Mouse (Mus musculus) lung, postnatal 10 days (tissue): ENCODE measurements around the gene Filip1l.
"Not testable (repeated sequence)": the region's sequence is repeated elsewhere in the genome, so short reads cannot be mapped to it uniquely, and the experiment has no call there.

ENCODE experiments used
- DNase-seq: peaks from one replicate; pipeline ENCODE4 v3.0.0; 2021

Filip1l gene

DNA sequence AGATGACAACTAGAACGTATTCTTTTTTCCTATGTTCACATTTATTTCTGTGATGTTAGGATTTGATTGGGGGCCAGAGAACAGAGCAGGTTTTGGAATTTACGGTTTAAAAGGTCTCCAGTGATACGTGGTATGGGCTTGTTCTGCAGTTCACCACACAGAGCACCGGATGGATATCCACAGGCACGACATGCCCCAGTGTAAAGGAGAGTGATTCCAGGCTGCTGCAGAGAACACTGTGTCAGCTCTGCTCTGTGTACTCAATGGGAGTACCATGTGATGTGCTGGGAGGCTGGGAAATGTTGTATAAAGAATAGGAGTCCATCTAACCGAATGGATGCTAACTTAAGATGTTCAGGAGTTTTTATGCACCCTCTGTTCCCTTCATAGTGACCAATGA is 1.0 kb downstream of the Filip1l start:
- DNase-seq: no peak

DNA sequence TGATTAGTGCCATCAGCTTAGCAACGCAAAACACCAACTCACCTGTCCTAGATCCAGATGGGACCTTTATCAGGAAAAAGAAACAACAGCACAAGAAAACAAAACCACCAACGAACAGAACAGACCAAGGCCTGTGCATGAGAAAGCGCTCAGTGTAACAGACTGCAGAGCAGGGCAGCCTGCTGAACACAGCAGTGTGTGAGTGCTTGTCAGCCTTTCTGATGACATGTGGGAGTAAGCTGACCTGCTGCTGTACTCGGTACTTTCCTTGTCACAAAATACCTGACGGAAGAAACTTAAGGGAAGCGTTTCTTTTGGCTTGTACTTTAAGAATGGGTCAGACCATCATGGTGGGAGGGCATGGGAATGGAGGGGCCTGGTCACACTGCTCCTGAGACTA is 3.6 kb downstream of the Filip1l start:
- DNase-seq: no peak

DNA sequence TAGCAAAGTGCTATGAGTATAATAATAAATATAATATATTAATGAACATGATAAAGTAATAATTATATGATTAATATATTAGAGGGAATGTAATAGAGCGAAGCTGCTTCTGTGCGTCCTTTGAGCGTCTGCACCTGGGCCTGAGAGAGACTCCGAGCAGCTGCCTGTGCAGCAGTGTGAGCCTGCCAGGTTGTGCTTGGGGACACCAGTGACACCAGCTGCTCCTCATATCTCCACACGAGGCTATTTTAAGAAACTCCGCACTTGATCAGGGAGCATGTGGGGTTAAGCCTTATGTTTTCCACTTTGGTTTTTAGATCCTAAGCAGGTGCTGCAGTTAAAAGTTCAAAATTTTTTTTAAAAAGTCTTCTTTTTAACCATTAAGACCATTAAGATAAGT is 4.1 kb downstream of the Filip1l start:
- no peak for DNase-seq

DNA sequence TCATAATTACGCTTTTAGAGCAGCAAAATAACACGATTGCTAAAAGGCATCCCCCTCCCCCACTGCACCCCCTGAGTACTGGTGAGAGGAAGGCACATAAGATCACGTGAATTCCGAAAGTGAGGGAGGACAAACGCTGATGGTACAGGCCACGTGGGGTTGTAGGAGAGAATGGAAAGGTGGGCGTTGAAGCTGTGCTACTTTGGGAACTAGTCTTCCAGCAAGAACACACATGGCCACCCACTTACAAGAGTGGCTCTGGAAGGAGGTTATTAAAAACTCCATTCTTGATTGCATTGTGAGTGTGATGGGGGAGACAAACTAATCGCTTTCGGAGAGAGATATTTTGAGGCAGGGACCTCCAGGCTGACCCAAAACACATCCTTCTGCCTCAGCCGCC is 6.4 kb downstream of the Filip1l start:
- no peak for DNase-seq

DNA sequence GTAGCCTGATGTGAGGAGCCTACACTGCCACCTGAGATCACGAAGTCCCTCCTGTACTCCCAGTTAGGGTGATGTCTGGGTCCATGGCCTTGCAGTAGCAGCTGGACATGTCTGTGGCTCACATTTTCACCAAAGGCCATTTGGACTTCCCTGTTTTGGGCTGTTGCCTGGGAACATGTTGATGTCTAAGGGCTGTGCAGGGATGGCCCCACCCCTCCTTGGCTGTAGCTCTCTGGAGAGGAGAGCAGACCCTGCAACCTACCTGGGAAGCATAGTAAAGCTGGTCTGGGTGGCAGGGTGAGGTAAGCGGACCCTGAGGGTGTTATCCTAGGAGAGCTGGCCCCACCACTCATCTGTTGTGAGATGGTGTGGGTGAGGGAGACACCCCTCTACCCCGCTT is 7.9 kb downstream of the Filip1l start:
- DNase-seq: no peak

DNA sequence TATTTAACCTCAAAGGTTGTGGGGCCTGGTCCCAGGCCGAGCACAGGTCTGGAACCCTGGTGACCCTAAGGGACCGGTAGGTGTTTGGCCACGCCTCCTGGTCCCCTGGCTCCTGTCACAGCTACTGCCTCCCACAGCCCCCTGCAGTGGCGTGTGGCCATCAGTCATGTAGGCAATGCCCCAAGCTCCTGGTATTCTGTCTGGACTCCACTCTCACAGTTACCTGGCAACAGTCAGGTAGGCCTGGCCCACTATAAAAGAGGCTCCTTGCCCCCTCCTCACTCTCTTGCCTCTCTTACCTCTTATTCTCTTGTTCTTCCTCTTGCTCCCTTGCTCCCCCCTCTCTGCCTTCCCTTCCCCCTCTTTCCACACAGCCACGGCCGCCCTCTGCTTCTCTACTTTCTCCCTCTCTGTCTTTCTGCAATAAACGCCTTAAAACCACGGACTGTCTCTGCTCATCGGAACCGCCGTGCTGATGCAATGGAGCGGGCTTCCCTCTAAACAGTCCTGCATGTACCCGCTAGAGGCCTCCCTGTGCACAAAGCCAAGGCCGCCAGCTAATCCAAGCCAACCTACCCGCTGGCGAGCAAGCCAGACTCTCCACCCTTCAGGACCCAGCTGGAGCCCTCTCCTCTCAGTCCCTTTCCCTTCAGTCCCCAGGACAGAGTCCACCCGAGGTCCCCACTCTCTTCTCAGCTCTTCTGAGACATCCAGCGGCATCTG is 9.9 kb downstream of the Filip1l start:
- DNase-seq: peak; percentile 87

DNA sequence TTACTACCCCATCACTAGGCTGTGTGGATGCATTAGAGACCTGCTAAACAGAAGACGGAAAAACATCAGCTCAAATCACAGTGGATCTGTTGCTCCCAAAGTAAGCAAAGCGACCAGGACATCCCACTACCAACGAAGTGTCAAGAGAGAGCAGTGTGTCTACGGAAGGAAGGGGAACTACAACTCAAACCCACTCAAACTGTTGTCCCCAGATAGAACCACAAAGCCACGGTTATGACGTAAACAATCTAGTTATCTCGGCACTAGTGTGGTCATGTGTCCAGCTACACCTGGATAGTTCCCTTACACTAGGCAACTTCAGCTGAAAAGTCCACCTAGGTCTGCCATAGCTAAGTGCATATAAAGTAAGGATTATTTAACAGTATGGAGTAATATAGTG is 11.6 kb downstream of the Filip1l start:
- DNase-seq: no peak

DNA sequence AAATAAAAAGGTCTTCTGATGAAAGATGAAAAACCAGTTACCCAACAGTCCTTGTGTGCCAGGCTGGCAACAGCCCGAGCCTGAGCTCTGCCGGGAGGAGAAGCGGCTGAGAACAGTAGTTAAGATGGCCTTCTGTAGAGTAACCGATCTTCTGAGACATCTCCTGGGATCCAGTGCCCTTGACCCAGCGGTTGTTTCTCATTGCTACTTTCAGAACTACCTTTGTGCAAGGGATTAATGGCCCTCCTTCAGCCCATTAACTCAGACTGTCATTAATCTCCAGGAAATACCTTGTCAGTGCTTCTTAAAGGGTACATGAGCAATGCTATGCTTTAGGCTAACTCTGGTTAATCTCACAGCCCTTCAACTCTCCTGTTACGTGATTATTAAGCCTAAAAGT is 13.2 kb downstream of the Filip1l start:
- no peak for DNase-seq

DNA sequence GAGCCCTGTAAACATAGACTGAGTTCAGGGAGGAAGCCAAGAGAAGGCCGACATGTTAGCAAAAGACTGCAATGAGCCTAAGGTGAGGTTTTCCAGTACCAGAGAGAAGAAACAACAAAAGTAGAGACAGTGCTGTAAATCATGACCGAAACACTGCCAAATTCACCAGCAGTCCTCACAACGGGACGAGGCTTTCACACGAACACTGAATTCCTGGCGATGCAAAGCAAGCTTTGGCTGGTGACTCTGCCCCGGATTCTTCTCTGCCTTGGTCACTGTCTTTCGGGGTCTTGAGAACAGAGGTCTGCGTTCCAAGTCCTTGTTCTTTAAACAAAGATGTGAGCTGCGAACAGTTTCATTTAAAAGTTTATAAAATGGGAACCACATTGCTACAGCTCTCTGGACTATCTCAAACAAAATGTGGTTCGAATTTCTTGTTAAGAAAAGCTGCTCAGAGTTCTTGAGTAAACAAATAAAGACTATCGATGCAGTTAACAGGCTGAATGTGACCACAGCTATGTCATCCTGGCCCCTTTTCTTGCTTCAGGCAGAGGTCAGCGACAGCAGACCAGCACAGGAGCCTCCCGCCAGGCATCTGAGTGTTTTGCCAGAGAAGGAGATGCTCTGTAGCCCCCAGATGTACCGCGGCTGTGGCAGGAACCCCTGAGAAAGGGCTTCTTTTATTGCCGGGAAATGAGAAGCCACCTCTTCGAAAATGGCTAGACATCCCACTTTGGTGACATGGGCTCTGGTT is 14.2 kb downstream of the Filip1l start:
- peak; percentile 68 for DNase-seq

DNA sequence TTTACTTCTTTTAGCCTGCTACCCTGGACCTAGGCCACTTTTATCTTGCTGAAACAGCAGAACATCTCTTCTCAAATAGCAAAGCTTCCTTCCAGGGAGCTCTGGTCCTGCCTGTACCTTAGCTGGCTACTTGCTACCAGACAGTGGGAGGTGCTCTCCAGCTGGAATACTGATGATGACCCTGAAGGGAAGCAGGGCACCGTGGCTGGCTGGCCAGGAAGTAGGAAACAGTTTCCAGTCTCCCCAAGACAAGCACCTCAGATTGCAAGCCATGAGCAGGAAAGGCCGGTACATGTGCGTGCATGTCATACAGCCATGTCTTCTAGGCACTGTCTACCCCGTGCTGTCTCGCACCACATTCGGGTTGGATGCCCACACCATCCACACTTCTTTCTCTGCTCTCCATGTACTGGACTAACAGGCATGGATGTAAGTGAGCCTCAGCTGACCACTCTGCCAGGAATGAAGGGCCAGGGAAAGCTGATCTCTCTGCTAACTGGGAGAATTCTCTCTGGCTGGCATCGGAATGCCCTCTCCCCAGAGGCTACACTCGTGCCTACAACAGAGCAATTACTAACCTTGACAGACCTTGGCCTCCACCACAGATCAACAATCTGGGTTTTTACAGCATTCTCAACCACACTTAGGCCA is 17.1 kb downstream of the Filip1l start:
- no peak for DNase-seq

DNA sequence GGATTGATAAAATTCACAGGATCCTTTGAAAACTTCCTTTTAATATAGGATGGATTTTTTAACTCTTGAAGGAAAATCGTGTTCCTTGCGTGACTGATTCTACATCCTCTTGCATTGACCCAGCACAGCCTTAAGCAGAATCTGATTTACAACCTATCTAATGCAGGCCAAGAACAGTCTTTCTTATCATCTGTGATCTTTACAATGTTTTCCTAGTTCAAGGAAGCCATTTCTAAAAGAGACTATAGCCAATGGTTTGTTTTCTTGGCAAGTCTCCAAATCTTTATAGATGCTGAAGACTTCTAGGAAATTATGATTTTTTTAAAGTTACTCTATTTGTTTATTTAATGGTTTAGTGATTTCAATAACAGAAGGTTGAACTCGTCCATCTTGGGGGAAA is 19.3 kb downstream of the Filip1l start:
- DNase-seq: no peak

DNA sequence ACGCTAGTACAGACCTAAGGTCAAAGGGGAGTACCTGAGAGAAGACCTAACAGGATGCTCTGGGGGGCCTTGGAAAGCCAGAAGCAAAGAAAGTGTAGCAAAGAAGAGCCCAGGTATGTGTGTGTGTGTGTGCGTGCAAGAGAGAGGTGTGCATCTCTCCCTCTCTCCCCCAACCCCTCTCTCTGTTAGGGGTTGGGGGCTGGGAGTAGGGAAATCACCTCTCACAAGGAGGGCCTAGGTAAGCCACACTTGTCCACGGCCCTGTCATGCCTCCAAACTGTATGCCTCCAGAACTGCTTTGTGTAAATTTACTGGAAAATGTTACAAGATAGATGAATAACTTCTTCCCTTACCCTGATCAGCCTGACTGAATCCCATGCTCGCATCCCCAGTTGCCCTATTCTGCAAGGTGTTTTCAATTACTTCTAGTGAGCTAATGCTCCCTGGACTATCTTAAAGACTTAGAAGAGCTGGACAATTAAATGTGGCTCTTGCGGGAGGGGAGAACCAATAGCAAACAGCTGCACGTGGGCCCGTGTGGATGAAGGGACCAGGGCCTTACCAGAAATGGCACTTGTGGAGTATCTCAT is 22.4 kb downstream of the Filip1l start:
- no peak for DNase-seq

DNA sequence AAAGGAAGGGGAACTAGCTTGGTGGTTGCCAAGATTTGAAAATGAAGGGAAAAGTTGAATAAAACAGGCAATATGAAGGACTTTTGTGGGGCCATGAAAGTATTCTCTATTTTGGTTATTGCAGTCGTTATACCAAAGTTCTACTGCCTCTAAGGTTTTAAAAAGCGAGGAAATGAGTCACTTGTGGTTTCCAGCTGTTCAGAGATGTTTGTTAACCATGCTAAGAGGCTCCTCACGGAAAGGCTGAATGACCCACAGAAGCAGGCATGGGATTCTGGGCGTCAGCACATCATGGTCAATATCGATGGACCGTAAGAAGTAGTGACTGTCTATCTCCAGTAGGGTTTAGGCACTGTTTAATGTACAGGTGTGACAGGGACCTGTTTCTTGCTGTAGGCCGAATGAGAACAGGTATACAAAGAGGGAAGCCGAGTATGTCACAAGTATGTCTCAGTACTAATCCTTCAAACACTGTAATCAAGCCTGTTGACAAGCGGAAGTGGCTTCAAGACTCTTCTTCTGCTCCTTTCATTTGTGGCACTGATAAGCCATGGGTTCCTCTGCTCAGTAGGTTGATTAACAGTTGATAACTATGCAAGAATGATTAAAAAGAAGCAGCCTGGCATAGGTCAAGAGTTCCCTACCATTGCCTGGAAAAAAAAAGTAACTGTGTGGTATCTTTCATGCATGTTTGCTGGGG is 25.9 kb downstream of the Filip1l start:
- no peak for DNase-seq

DNA sequence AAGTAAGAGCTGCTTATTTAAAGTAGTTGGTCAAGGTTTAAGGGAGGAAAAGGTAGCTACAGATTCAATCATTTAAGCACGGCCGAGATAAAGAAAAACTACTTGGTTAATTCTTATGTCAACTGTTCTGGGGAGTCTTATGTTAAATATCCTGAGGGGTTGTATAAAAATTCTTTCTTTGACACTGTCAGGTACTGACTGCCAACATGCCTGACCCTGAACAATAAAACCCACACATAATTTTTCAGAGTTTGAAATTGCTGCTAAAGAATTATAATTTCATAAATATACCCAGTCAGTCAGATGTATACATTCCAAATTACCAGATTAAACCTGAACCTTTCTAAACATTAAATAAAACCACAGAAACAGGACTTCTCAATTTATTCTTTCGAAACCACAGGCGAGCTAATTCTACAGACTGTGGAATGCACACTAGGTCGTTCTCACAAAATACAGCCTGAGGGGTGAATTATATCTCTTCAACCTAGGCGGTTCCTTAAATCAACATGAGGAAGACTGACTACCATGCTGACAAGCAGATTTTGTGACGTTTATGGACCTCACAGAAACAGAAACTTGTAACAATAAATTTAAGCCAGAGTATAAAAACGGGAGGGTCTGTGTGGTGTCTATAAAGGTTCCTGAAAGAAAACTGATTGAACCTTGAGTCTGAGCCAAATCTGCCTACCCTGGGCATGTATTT is 30.5 kb downstream of the Filip1l start:
- DNase-seq: no peak

DNA sequence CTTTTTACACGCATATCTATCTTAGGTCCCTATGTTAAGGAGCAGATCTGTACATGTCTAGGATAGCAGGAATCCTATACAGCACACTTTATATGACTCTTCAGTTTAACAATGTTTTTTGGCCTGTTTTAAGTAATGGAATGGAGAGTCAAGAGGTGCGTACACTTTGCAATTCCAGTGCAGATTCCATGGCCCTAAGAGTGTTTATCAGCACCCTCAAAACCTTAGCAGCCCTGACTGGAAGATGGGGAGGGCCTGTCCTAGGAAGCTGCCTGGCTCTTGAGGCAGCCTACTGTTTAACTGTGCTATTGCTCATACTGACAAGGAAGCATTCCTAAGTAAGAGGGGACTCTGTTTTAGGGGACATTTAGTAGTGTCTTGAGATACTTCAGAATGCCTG is 31.4 kb downstream of the Filip1l start:
- DNase-seq: no peak

DNA sequence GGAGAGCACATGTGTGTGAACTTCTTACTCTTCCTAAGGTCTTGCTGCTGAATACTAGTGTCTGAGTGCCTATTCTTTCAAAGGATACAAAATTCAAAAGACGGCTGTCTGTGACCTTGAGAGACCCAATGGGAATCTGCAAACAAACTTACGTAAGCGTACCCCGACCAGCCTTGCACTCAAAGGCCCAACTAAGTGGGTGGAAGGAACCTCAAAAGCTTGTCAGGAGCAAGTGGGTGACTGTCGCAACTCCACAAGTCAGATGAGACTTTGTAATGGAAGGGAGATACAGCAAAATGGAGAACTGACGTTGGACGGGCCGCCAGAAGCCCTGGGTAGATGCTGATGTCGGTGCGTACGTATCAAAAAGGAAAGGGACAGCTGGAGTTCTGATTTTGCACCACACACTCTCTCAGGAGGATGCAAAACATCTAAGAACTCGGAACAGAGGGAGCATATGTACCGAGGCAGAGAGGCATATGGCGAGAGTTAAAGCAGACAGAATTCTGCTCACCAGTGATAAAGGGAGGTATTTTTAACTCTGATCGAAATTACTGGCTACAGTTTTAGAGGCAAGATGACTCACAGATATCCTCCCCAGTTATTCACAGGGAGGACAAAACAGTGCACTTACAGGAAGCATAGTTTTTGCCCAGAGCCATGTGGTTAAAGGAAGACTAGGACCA is 36.8 kb downstream of the Filip1l start:
- DNase-seq: no peak

DNA sequence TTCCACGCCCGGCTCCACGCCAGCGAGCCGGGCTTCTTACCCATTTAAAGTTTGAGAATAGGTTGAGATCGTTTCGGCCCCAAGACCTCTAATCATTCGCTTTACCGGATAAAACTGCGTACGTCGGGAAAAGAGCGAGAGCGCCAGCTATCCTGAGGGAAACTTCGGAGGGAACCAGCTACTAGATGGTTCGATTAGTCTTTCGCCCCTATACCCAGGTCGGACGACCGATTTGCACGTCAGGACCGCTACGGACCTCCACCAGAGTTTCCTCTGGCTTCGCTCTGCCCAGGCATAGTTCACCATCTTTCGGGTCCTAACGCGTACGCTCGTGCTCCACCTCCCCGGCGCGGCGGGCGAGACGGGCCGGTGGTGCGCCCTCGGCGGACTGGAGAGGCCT is 38.3 kb downstream of the Filip1l start:
- DNase-seq: not testable (repeated sequence)

DNA sequence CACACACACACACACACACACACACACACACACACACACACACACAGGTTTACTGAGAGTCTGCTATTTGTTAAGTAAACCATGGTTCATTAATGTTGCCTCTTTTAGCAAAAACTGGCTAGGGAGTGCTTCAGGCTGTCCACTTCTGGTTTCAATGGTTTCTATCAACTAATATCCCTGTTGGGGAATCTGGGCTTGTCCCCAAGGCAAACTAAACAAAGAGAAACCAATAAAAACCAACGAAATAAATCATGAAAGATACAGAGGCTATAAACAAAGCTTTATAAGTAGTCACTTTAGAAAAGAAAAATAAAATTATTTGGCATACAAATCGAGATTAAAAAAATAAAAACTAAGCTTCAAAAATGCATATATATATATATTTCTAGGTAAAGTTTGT is 39.6 kb downstream of the Filip1l start:
- DNase-seq: peak; percentile 49

DNA sequence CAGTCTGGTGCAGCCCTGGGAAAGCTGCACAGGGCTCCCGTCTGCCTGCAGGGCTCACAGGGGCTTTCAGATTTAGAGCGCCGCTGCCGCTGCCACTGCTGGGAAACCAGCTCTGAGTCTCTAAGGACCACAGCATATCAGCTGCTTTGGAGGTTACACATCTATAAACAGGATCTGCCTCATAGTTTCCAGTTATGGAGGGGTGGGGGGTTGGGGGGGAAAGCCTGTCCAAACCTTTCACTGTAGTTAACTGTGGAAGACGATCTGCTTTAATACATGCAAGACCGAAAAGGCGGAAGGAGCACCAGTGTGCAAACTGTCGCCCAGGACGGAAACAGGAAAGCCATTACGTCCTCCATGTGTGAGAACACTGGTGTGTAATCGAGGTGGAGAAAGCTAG is 40.3 kb downstream of the Filip1l start:
- DNase-seq: peak; percentile 68

DNA sequence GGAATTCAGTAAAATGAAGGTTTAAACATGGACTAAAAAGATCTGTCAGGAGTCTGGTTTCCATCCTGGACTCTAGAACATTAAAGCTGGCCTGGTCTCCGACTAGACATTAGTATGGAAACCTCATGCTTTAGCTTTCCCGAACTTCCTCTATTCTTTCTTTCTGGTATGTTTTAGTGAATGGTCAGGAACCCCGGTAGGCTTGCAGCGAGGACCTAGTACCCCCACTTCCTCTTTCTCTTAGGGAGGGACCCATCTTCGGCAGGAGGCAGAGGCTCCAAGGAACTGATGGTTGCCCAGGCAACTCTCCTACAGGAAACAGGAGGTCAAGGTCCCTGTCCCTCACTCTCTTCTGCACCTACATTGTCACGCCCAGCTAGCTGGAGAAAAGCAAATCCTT is 43.4 kb downstream of the Filip1l start:
- no peak for DNase-seq

DNA sequence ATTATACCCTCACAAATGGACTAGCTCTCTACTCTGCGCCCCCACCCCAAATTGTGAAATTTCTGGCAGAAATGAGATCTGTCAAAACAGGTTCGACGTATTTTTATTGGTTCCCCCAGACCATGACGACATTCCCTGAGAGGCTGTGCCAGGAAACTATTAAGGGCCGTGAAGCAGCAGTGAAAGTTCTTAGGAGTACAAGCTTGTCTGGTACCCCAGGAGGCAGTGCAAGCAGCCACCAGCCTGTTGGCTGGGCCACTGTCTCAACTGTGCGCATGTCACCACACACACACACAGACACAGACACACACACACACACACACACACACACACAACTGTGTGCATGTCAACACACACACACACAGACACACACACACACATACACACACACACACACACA is 45.0 kb downstream of the Filip1l start:
- DNase-seq: no peak
